Mouse (Mus musculus): ENCODE data around the gene Prok2.

The Prok2 gene

GRCm38 (mm10) chr6:99692206-99692915 is 33.8 kb downstream of the Prok2 start, which contains the start of gene Gpr27:
TSS of gene Gpr27 (plus strand) at chr6:99692679.
- DNase-seq (ENCODE audit: low spot score): no peak

- DNase-seq (ENCODE audit: low spot score): no peak
Observed at GRCm38 (mm10) chr6:99691666-99692205, 34.5 kb downstream of the Prok2 start.

- no peak for DNase-seq (ENCODE audit: low spot score)
Observed at GRCm38 (mm10) chr6:99688513-99688912, 37.7 kb downstream of the Prok2 start.

GRCm38 (mm10) chr6:99684899-99685298 is 41.3 kb downstream of the Prok2 start:
- peak; percentile 22 for DNase-seq (ENCODE audit: low spot score)

- DNase-seq (ENCODE audit: low spot score): no peak
Observed at GRCm38 (mm10) chr6:99683974-99684373, 42.2 kb downstream of the Prok2 start.

- DNase-seq (ENCODE audit: low spot score): no peak
Observed at GRCm38 (mm10) chr6:99678108-99678507, 48.1 kb downstream of the Prok2 start.

GRCm38 (mm10) chr6:99677325-99677724 is 48.9 kb downstream of the Prok2 start:
- no peak for DNase-seq (ENCODE audit: low spot score)

GRCm38 (mm10) chr6:99674482-99674881 is 51.7 kb downstream of the Prok2 start:
- DNase-seq (ENCODE audit: low spot score): no peak

GRCm38 (mm10) chr6:99671768-99672167 is 54.4 kb downstream of the Prok2 start:
- DNase-seq (ENCODE audit: low spot score): no peak

GRCm38 (mm10) chr6:99670481-99671119 is 55.6 kb downstream of the Prok2 start:
- peak; percentile 79 for DNase-seq (ENCODE audit: low spot score)

- no peak for DNase-seq (ENCODE audit: low spot score)
Observed at GRCm38 (mm10) chr6:99669481-99670325, 56.5 kb downstream of the Prok2 start.

GRCm38 (mm10) chr6:99667290-99667689 is 58.9 kb downstream of the Prok2 start:
- no peak for DNase-seq (ENCODE audit: low spot score)

- peak; percentile 32 for DNase-seq (ENCODE audit: low spot score)
Observed at GRCm38 (mm10) chr6:99666318-99667171, 59.6 kb downstream of the Prok2 start, which contains the start of the genes Eif4e3 and Gm20696. TSS of gene Eif4e3 (minus strand) at chr6:99666771. TSS of gene Gm20696 (minus strand) at chr6:99666797.

- peak; percentile 28 for DNase-seq (ENCODE audit: low spot score)
Observed at GRCm38 (mm10) chr6:99665457-99666317, 60.5 kb downstream of the Prok2 start.

- DNase-seq (ENCODE audit: low spot score): no peak
Observed at GRCm38 (mm10) chr6:99663232-99663631, 63.0 kb downstream of the Prok2 start.
